Mouse (Mus musculus) embryonic facial prominence, embryonic 13.5 days (tissue): ENCODE data around the gene Hlcs. TPM values are rescaled to one million over a fixed set of nuclear protein-coding genes. Genes with fewer than 3 reads are reported as not detected.
A peak's percentile ranks its signal among the peaks of the same experiment; 100 is the strongest.

Experiments
- ATAC-seq: fragments of 200-750 bp; cut with Nextera tagmentation; 2 replicates; pipeline ENCODE4 v1.8.0; 2017; ENCODE audit warnings: low read depth; ENCODE audit not compliant: insufficient number of reproducible peaks, insufficient read depth, low FRiP score, low TSS enrichment
- H3K27ac ChIP-seq: fragments of 300-500 bp; sonication (generic); 2 replicates; pipeline ENCODE4 v1.5.1; 2015; ENCODE audit warnings: moderate library complexity, mild to moderate bottlenecking, inconsistent platforms
- H3K27me3 ChIP-seq: fragments of 300-500 bp; sonication (generic); 2 replicates; pipeline ENCODE4 v1.6.1; 2015; ENCODE audit warnings: mild to moderate bottlenecking, inconsistent platforms
- H3K36me3 ChIP-seq: fragments of 300-500 bp; sonication (generic); 2 replicates; pipeline ENCODE4 v1.6.1; 2015; ENCODE audit warnings: mild to moderate bottlenecking, inconsistent platforms
- H3K4me1 ChIP-seq: fragments of 300-500 bp; sonication (generic); 2 replicates; pipeline ENCODE4 v1.6.1; 2015; ENCODE audit warnings: inconsistent platforms
- H3K4me2 ChIP-seq: fragments of 300-500 bp; sonication (generic); 2 replicates; pipeline ENCODE4 v1.6.1; 2015; ENCODE audit warnings: moderate library complexity, mild to moderate bottlenecking, inconsistent platforms
- H3K4me3 ChIP-seq: fragments of 300-500 bp; sonication (generic); 2 replicates; pipeline ENCODE4 v1.5.1; 2015; ENCODE audit warnings: mild to moderate bottlenecking, inconsistent platforms
- H3K9ac ChIP-seq: fragments of 300-500 bp; sonication (generic); 2 replicates; pipeline ENCODE4 v1.6.1; 2015; ENCODE audit warnings: mild to moderate bottlenecking, inconsistent platforms
- H3K9me3 ChIP-seq: fragments of 300-500 bp; sonication (generic); 2 replicates; pipeline ENCODE4 v1.6.1; 2016; ENCODE audit warnings: inconsistent platforms
- WGBS: fragments of 180-500 bp; shearing (Covaris S2); methylation state at CpG from one replicate; pipeline ENCODE4 v1.1.7; 2015; ENCODE audit warnings: mixed read lengths; 5-methylcytosine and 5-hydroxymethylcytosine counted together
- microRNA-seq: library from miRNA; unstranded; fragments of <30 nt; microRNA quantifications from one replicate; pipeline ENCODE4, GENCODE M21; 2016
- polyA plus RNA-seq: library from polyadenylated mRNA; unstranded; fragments of >200 nt; fragmentation: Nextera tagmentation; extraction: Ambion mirVana; gene quantifications from 2 replicates; pipeline ENCODE4 v1.2.1, GENCODE M21; 2015

Hlcs gene
- polyA plus RNA-seq, 1 experiment from 2014 or later = 10.0 TPM

GRCm38 (mm10) chr16:94084711-94085602 is 228.4 kb downstream of the Hlcs start, which contains the start of gene Sim2:
TSS of gene Sim2 (plus strand) at chr16:94084931.
- Histone ChIP-seq H3K9me3 (no peaks in the 10 kb centered on the region), H3K4me2 (peak within 1 kb of the TSS; percentile 63), H3K9ac (peak within 1 kb of the TSS; percentile 59), H3K4me1 (peaks cover 41% of the 10 kb centered on the region), H3K4me3 (peak within 1 kb of the TSS; percentile 41), H3K36me3 (no peaks in the 10 kb centered on the region), H3K27ac (no peak within 1 kb of the TSS), H3K27me3 (peaks cover 98% of the 10 kb centered on the region)
- under 1% methylated on average over 88 of the region's 96 CpGs for WGBS
- ATAC-seq = no peak

- no peak overlapping the region; the same call in 1 of the 2 replicates for H3K9ac ChIP-seq
- no peak for ATAC-seq
- H3K4me3 ChIP-seq = peak overlapping the region; percentile 41
- no peak overlapping the region for H3K27ac ChIP-seq
- H3K9me3 ChIP-seq = no peaks in the 10 kb centered on the region
- no peaks in the 10 kb centered on the region for H3K36me3 ChIP-seq
- peaks cover 44% of the 10 kb centered on the region for H3K4me1 ChIP-seq
- peaks cover 98% of the 10 kb centered on the region for H3K27me3 ChIP-seq
- peak overlapping the region; percentile 63 for H3K4me2 ChIP-seq
- WGBS = 1% methylated on average over 41 of the region's 41 CpGs
Observed at GRCm38 (mm10) chr16:94083848-94084525, 229.4 kb downstream of the Hlcs start.

GRCm38 (mm10) chr16:94082960-94083847 is 230.2 kb downstream of the Hlcs start:
- no peaks in the 10 kb centered on the region for H3K9me3 ChIP-seq
- H3K4me1 ChIP-seq = peaks cover 44% of the 10 kb centered on the region
- 0 out of 2 replicates have a peak overlapping the region, but pooled peaks have one; percentile 9 for H3K4me2 ChIP-seq
- no peaks in the 10 kb centered on the region for H3K36me3 ChIP-seq
- peaks cover 98% of the 10 kb centered on the region for H3K27me3 ChIP-seq
- no peak overlapping the region for H3K27ac ChIP-seq
- no peak for ATAC-seq
- peak overlapping the region; percentile 41; the same call in 1 of the 2 replicates for H3K4me3 ChIP-seq
- H3K9ac ChIP-seq = no peak overlapping the region
- WGBS = 1% methylated on average over 46 of the region's 46 CpGs

- WGBS = 7% methylated on average over 8 of the region's 8 CpGs
- Histone ChIP-seq H3K27me3 (peaks cover 98% of the 10 kb centered on the region), H3K4me1 (peaks cover 41% of the 10 kb centered on the region), H3K4me3 (no peak overlapping the region), H3K27ac (no peak overlapping the region), H3K9ac (no peak overlapping the region), H3K9me3 (no peaks in the 10 kb centered on the region), H3K4me2 (no peak overlapping the region), H3K36me3 (no peaks in the 10 kb centered on the region)
- no peak for ATAC-seq
Observed at GRCm38 (mm10) chr16:94081996-94082708, 231.2 kb downstream of the Hlcs start.

GRCm38 (mm10) chr16:94081596-94081995 is 231.8 kb downstream of the Hlcs start:
- Histone ChIP-seq H3K36me3 (no peaks in the 10 kb centered on the region), H3K9me3 (no peaks in the 10 kb centered on the region), H3K27me3 (peaks cover 98% of the 10 kb centered on the region), H3K4me3 (no peak overlapping the region), H3K27ac (no peak overlapping the region), H3K4me2 (no peak overlapping the region), H3K9ac (no peak overlapping the region), H3K4me1 (peaks cover 37% of the 10 kb centered on the region)
- 13% methylated on average over 5 of the region's 5 CpGs for WGBS
- no peak for ATAC-seq

- Histone ChIP-seq H3K4me3 (no peak overlapping the region), H3K9ac (no peak overlapping the region), H3K27me3 (peaks cover 100% of the 10 kb centered on the region), H3K9me3 (no peaks in the 10 kb centered on the region), H3K4me1 (peaks cover 27% of the 10 kb centered on the region), H3K36me3 (no peaks in the 10 kb centered on the region), H3K4me2 (no peak overlapping the region), H3K27ac (no peak overlapping the region)
- no peak for ATAC-seq
- WGBS = 4% methylated on average over 13 of the region's 13 CpGs
Observed at GRCm38 (mm10) chr16:94079856-94080555, 233.4 kb downstream of the Hlcs start.

GRCm38 (mm10) chr16:94079075-94079855 is 234.1 kb downstream of the Hlcs start:
- 1% methylated on average over 47 of the region's 47 CpGs for WGBS
- Histone ChIP-seq H3K36me3 (no peaks in the 10 kb centered on the region), H3K27me3 (peaks cover 95% of the 10 kb centered on the region), H3K4me1 (peaks cover 22% of the 10 kb centered on the region), H3K27ac (no peak overlapping the region), H3K4me3 (peak overlapping the region; percentile 13; the same call in 1 of the 2 replicates), H3K9ac (no peak overlapping the region), H3K4me2 (peak overlapping the region; percentile 39; the same call in 1 of the 2 replicates), H3K9me3 (no peaks in the 10 kb centered on the region)
- no peak for ATAC-seq

Small RNA genes within 50 kb of the gene (microRNA-seq; reads per million reads assigned to microRNA genes)
- not detected for gene Gm23062

Other genes with a start within 250 kb of the Hlcs start
- 0.50 and 0.58 TPM in 2 replicates for gene Sim2, start 228.6 kb downstream of the Hlcs start, polyA plus RNA-seq
- gene Ripply3, start 14.8 kb upstream of the Hlcs start, polyA plus RNA-seq = 2.1 and 3.2 TPM in 2 replicates
- 291 and 321 TPM in 2 replicates for gene Ttc3, start 57.0 kb upstream of the Hlcs start, polyA plus RNA-seq
- 122 and 129 TPM in 2 replicates for gene Pigp, start 58.3 kb upstream of the Hlcs start, polyA plus RNA-seq
- gene Vps26c, start 213.3 kb upstream of the Hlcs start, polyA plus RNA-seq = 49.4 and 53.5 TPM in 2 replicates